Mouse (Mus musculus) left cerebral cortex, adult 2 months (tissue): ENCODE data around the gene Ptcd2. TPM values are rescaled to one million over a fixed set of nuclear protein-coding genes. Genes with fewer than 3 reads are reported as not detected.
"Not testable (repeated sequence)": the region's sequence is repeated elsewhere in the genome, so short reads cannot be mapped to it uniquely, and the experiment has no call there.

ENCODE experiments used
- DNase-seq, 2 experiments: peaks; one replicate each; pipeline ENCODE4 v3.0.0; 2021 to 2022; ENCODE audit warnings: low spot score in 2 of 2, mixed read lengths in 1 of 2; ENCODE audit errors: extremely low spot score in 1 of 2
- H3K27ac ChIP-seq: fragments of 200-600 bp; 2 replicates; pipeline ENCODE4 v1.8.1; 2022
- H3K4me3 ChIP-seq: fragments of 200-600 bp; 2 replicates; pipeline ENCODE4 v1.8.1; 2022
- CTCF ChIP-seq: fragments of 200-600 bp; IDR thresholded peaks from 2 replicates; pipeline ENCODE4 v1.8.1; 2022; ENCODE audit warnings: antibody characterized with exemption, mild to moderate bottlenecking, moderate library complexity
- intact Hi-C: fragments of 180-260 bp; cut with DNase I; formaldehyde crosslinking; loops from one replicate; pipeline ENCODE4 v1.15.1; 2025
- total RNA-seq, 2 experiments: library from RNA; stranded (reverse); gene quantifications; 2 replicates each; pipeline ENCODE4 v1.2.3; 2021

Ptcd2 gene
- total RNA-seq, 2 experiments from 2014 or later = 33.3 to 34.5 TPM

DNA sequence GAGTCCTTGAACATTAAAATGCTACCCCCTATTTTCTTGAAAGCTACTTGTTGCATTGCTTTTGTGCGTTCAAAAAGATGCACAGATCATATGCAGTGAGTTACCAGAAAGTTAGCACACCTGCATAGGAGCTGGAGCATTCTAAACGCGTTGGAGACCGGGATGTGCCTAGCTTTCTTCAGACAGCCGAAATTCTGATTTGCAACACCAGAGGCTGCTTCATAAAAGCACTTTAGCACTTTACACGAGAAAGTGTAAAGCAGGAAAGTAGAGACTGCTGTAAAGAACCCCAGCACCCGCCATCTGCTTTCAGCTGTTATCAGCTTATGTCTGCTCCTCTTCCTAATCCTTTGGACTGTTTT is 9.0 kb upstream of the Ptcd2 start:
- no peak for TF ChIP-seq CTCF
- DNase-seq = no peak
- H3K27ac ChIP-seq = peak overlapping the region; percentile 86
- H3K4me3 ChIP-seq = peak overlapping the region; percentile 41
- intact Hi-C loops = loop anchor here (2.0 kb wide), 1 partner anchor 485 kb away; no protein-coding TSS in a partner anchor

DNA sequence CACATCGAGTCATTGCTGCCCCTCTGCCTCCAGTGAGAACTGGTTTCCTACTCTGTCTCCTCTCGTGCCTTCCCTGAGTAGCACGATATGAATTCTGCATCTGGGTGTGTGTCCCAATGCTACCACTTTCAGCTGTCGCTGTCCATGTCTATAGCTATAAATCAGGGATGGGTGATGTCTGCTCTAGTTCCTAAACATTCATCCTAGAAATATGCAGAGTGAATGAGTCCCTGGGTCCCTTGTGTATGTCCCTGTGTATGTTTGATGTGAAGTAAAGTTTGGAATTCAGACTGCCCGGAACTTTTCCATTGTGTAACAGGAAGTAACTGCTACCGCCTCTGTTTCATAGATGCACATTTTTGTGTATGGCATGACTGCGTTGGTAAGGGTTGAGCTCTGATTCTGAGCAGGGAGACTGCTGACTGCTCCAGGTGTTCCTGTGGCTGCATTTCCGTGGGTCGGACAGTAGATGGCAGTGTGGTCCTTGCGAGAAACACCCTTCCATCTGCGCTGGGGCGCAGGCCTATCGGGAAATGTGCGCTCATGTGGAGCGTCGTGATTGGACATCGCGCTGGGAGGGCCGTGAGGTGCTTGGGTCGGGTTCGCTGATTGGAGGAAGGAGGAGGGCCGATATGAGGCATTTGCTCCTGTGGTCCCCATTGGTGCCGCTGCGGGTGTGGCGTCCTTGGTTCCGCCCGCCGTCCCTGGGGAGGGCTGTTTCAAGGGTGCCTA is 8.4 kb upstream of the Ptcd2 start:
- Histone ChIP-seq H3K27ac (peak overlapping the region; percentile 86), H3K4me3 (peak overlapping the region; percentile 41)
- intact Hi-C loops = loop anchor here (2.0 kb wide), 1 partner anchor 486 kb away; no protein-coding TSS in a partner anchor
- peak; percentile 98 for TF ChIP-seq CTCF
- DNase-seq = peak; percentile 94 to 97

DNA sequence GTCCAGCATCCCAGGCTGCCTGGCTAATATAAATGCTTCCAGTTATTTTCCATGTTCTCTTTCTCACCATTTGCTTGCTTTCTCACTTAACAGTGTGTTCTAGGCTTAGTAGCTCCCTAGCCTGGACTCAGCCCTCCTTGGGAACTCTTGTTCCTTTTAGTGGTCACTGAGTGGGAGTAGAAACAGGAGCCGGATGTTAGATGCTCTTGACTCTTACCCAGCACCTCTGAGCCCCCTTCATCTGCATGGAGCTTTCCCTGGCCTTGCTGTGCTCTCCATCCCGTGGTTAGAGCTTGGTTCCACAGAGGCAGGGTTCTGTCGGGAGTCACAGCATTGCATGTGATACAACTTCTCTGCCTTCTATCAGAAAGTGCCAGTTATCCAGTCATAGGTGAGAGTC is 7.1 kb upstream of the Ptcd2 start:
- no peak overlapping the region for H3K4me3 ChIP-seq
- DNase-seq = no peak
- intact Hi-C loops = no loop called here
- H3K27ac ChIP-seq = no peak overlapping the region
- TF ChIP-seq CTCF = no peak

DNA sequence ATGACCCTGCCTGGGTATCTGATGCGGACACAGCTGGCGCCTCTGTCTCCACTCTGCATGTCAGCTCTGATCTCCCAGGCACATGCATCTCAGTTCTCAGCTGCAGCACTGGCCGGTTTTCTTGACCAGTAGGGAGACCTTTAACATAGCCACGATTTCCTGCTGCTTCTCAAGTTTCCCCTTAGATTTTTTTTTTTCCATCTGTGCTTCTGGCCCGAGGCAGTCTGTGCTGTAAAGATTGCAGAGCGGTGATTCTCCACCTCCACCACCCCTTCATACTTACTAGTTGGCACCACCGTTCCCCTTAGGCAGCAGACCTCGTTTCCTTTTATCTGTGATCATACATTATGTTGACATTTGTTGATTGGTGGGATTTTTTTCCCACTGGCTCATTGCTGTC is 6.7 kb upstream of the Ptcd2 start:
- intact Hi-C loops = no loop called here
- H3K4me3 ChIP-seq = no peak overlapping the region
- no peak for TF ChIP-seq CTCF
- no peak overlapping the region for H3K27ac ChIP-seq
- no peak for DNase-seq

DNA sequence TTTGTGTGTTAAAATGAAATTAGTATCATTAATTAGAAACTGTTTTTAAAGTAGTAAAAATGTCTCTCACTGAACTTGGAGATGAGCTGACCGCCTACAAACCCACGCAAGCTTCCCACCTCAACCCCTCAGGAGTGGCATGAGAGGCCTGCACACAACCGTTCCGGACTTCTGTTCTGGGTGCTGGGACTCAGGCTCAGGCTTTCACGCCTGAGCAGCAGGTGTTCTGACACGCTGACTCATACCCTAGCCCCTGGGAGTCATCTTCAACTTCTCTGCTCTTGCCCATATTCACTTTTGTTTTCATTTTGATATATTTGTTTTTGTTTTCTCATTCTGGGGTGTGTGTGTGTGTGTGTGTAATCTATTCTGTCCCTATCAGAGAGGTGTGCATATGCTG is 5.5 kb upstream of the Ptcd2 start:
- intact Hi-C loops = no loop called here
- TF ChIP-seq CTCF = no peak
- no peak overlapping the region for H3K27ac ChIP-seq
- H3K4me3 ChIP-seq = no peak overlapping the region
- DNase-seq = no peak

DNA sequence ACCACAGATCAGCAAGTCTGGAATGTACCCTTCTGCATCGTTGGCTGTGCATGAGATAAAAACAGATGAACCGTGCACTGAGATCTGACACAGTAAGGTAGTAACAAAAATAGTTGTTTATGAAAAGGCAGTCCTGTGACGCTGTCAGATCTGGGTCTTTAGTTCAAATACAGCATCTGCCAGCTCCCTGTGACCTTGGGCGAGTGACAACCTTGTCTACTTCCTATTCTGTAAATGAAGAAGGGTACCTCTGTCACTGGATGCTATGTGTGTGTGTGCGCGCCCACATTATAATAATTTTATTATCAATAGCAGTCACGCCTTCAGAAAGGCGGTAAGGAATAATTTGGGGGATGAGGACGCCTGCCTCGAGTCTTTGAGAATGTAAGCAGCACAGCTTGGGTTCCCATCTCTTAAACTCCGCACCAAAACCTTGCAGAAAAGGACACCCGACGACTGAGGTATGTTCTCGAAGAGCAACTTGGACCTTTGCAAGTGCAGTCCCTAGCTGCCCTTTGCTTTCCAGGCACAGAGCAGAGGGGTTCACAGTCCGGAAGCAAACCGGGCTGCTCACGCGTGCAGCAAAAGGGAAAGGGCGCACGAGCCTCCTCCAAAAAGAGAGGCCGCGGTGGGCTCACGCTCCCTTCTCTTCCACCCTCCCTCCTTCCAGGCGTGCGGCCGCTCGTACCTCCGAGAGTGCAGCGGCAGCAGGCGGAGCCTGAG is 468 bp downstream of the Ptcd2 start:
- H3K27ac ChIP-seq = peak overlapping the region; percentile 92
- no peak for TF ChIP-seq CTCF
- H3K4me3 ChIP-seq = peak overlapping the region; percentile 95
- intact Hi-C loops = no loop called here
- DNase-seq = no peak

- DNase-seq = no peak
- intact Hi-C loops = no loop called here
- TF ChIP-seq CTCF = no peak
- Histone ChIP-seq H3K4me3 (no peak overlapping the region), H3K27ac (no peak overlapping the region)
Measured at GRCm38 (mm10) chr13:99341504-99341903, 3.0 kb downstream of the Ptcd2 start.

GRCm38 (mm10) chr13:99337510-99337909 is 7.0 kb downstream of the Ptcd2 start:
- no peak for DNase-seq
- intact Hi-C loops = no loop called here
- H3K27ac ChIP-seq = no peak overlapping the region
- no peak overlapping the region for H3K4me3 ChIP-seq
- TF ChIP-seq CTCF = no peak

- Histone ChIP-seq H3K27ac (no peak overlapping the region), H3K4me3 (no peak overlapping the region)
- TF ChIP-seq CTCF = no peak
- intact Hi-C loops = no loop called here
- DNase-seq = no peak
Measured at GRCm38 (mm10) chr13:99331255-99331654, 13.2 kb downstream of the Ptcd2 start.

- DNase-seq, H3K27ac ChIP-seq, intact Hi-C loops, H3K4me3 ChIP-seq: not testable (repeated sequence)
Measured at GRCm38 (mm10) chr13:99324337-99324685, 20.2 kb downstream of the Ptcd2 start.

DNA sequence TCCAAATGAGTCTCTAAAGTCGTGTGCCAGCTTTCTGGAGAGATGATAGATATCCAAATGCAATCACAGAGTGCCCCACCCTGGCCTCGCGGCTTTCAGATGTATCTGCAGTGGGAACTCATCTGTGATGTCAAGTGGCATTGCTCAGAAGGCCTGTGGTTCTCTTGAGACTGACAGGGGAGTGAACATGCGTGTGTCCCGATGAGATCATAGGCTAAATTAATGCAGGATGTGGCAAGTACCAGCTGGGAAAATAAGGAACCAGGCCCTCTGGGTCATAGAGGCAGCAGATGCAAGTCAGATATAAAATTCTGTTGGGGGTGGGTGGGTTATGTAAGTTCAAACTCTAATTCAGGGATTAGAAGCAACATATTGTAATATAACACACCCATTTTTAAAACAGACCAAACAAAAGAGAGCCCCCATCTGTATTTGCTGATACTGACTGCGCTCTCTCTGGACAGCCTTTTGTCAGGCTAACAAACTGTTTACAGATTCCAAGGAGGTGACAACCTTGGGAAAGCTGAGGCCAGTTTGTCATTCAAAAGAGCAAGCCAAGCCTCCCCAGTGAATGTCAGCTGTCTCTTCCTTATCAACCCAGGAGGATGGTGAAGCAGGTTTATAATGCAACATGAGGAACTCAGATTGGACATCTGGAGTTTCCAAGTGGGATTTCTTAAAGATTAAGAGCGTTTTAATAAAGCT is 20.7 kb downstream of the Ptcd2 start:
- no peak overlapping the region for H3K27ac ChIP-seq
- no peak overlapping the region for H3K4me3 ChIP-seq
- no peak for TF ChIP-seq CTCF
- no peak for DNase-seq
- intact Hi-C loops = no loop called here

DNA sequence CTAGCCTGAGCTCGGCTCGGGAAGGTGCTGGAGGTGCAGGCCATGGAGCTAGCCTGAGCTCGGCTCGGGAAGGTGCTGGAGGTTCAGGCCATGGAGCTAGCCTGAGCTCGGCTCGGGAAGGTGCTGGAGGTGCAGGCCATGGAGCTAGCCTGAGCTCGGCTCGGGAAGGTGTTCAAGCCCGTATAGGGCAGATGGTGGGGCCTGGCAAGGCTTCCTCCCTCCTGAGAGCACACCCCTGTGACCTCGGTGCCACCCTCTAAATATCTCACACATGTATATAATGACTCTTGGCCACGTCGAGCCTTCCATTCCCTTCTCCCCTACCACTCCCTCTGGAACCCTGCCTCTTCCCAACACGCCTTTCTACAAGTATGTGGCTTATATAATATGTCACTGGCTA is 21.6 kb downstream of the Ptcd2 start:
- DNase-seq, intact Hi-C loops, H3K4me3 ChIP-seq: not testable (repeated sequence)
- H3K27ac ChIP-seq = peak overlapping the region; percentile 11; the same call in 1 of the 2 replicates
